Comparison of ENCODE assay signal across 15 mouse cellular contexts in genomic region chr2:154379103-154379502, GRCm38 (mm10). TPM values are rescaled to one million over a fixed set of nuclear protein-coding genes. Genes with fewer than 3 reads are reported as not detected.
DNase-seq lines count a peak whose midpoint lies in the region; ATAC-seq and TF ChIP-seq lines count a peak whose summit lies in the region.
"Had no signal": no experiment of that assay in that cellular context is flagged by ENCODE, and none has a peak within 500 bp of the region (broad histone marks: within the 10 kb centered on the region; RNA-seq: fewer than 3 reads in every experiment).

No protein-coding gene starts in this region.

- no peaks in the 10 kb centered on the region for H3K27me3 ChIP-seq in lung, postnatal 0 days (replicated peaks; ENCODE audit: insufficient read depth, low read length)
- no peaks in the 10 kb centered on the region for H3K27me3 ChIP-seq in forebrain, embryonic 16.5 days (replicated peaks; ENCODE audit: control insufficient read depth, insufficient read depth, low read length)
- H3K27me3 ChIP-seq: Patski; stomach, embryonic 15.5 days had no signal

- no peaks in the 10 kb centered on the region for H3K4me1 ChIP-seq in lung, postnatal 0 days (ENCODE audit: insufficient read depth, low read depth, low read length)
- no peaks in the 10 kb centered on the region for H3K4me1 ChIP-seq in forebrain, embryonic 16.5 days (replicated peaks; ENCODE audit: control insufficient read depth, insufficient read depth, low read length)
- H3K4me1 ChIP-seq: stomach, embryonic 15.5 days had no signal

- TF ChIP-seq EP300 in lung, postnatal 0 days (IDR thresholded peaks at IDR 0.05): no peak

- no peak overlapping the region for H3K4me3 ChIP-seq in lung, postnatal 0 days (ENCODE audit: low read depth, low read length)
- H3K4me3 ChIP-seq in forebrain, embryonic 16.5 days (replicated peaks; ENCODE audit: low read length): no peak overlapping the region
- H3K4me3 ChIP-seq: erythroblast, embryonic 14.5 days; stomach, embryonic 15.5 days had no signal

- H3K9me3 ChIP-seq in lung, postnatal 0 days (ENCODE audit: low read length): no peaks in the 10 kb centered on the region
- H3K9me3 ChIP-seq in forebrain, embryonic 16.5 days (ENCODE audit: control insufficient read depth, low read length): no peaks in the 10 kb centered on the region
- H3K9me3 ChIP-seq: stomach, embryonic 15.5 days had no signal

- H3K4me2 ChIP-seq in lung, postnatal 0 days (replicated peaks; ENCODE audit: low read depth, low read length): no peak overlapping the region
- H3K4me2 ChIP-seq in forebrain, embryonic 16.5 days (ENCODE audit: low read length): no peak overlapping the region
- H3K4me2 ChIP-seq: stomach, embryonic 15.5 days had no signal

- H3K36me3 ChIP-seq in lung, postnatal 0 days (ENCODE audit: insufficient read depth, low read length): no peaks in the 10 kb centered on the region
- no peaks in the 10 kb centered on the region for H3K36me3 ChIP-seq in forebrain, embryonic 16.5 days (ENCODE audit: control insufficient read depth, insufficient read depth)
- H3K36me3 ChIP-seq: stomach, embryonic 15.5 days had no signal

- 83% methylated on average over 7 of the region's 7 CpGs for WGBS in lung, postnatal 0 days
- WGBS in forebrain, embryonic 16.5 days: 75% methylated on average over 7 of the region's 7 CpGs

- DNase-seq in cerebellum, postnatal 14 days: peak; percentile 32 to 55
- no peak for DNase-seq in cerebellum, adult 9-11 months
- peak; percentile 63 to 89 for DNase-seq in frontal cortex, postnatal 10 days (ENCODE audit: low spot score in 2 of 2)
- peak; percentile 91 to 92 for DNase-seq in layer of hippocampus, postnatal 36 days
- peak; percentile 86 to 91 for DNase-seq in right cerebral cortex, postnatal 10 days (ENCODE audit: low spot score in 2 of 2)
- DNase-seq in lung, postnatal 0 days (ENCODE audit: low spot score): no peak
- DNase-seq in cerebellum, adult 18-20 months: no peak
- DNase-seq: heart, postnatal 36 days; lung, adult 2 months had no signal

- TF ChIP-seq CTCF in lung, postnatal 0 days (IDR thresholded peaks at IDR 0.05): no peak

- no peak for ATAC-seq in lung, postnatal 0 days
- no peak for ATAC-seq in forebrain, embryonic 16.5 days
- ATAC-seq: intestine, embryonic 16.5 days; Patski had no signal

- H3K9ac ChIP-seq in lung, postnatal 0 days (replicated peaks; ENCODE audit: low read depth): no peak overlapping the region
- no peak overlapping the region for H3K9ac ChIP-seq in forebrain, embryonic 16.5 days (replicated peaks; ENCODE audit: low read depth, low read length)
- H3K9ac ChIP-seq: stomach, embryonic 15.5 days had no signal

- H3K27ac ChIP-seq in lung, postnatal 0 days (ENCODE audit: low read length): no peak overlapping the region
- no peak overlapping the region for H3K27ac ChIP-seq in forebrain, embryonic 16.5 days (ENCODE audit: low read length)
- H3K27ac ChIP-seq: stomach, embryonic 15.5 days had no signal

RNA-seq across cellular contexts. Expression of gene Cdk5rap1, which starts 6.3 kb away (rescaled TPM):
- total RNA-seq in layer of hippocampus, postnatal 36 days (2021): 10 to 100 TPM; 12.7 to 16.7 TPM
- polyA plus RNA-seq in lung, postnatal 0 days (2015; fragmentation: Nextera tagmentation; extraction: Ambion mirVana): 5.6 and 18.9 TPM in 2 replicates
- polyA plus RNA-seq in forebrain, embryonic 16.5 days (2015; fragmentation: Nextera tagmentation; extraction: Ambion mirVana): 16.2 and 16.7 TPM in 2 replicates

RNA-seq across cellular contexts. Expression of gene Snta1, which starts 28.8 kb away (rescaled TPM):
- total RNA-seq in layer of hippocampus, postnatal 36 days (2021): 10 to 100 TPM; 42.3 to 48.0 TPM
- 7.7 and 8.0 TPM in 2 replicates for polyA plus RNA-seq in lung, postnatal 0 days (2015; fragmentation: Nextera tagmentation; extraction: Ambion mirVana)
- polyA plus RNA-seq in forebrain, embryonic 16.5 days (2015; fragmentation: Nextera tagmentation; extraction: Ambion mirVana): 10.0 and 10.4 TPM in 2 replicates
- total RNA-seq: common myeloid progenitor, adult 5-6 weeks had no signal

RNA-seq across cellular contexts. Expression of gene Cbfa2t2, which starts 57.2 kb away (rescaled TPM):
- total RNA-seq in layer of hippocampus, postnatal 36 days (2021): 10 to 100 TPM; 49.7 to 57.7 TPM
- polyA plus RNA-seq in lung, postnatal 0 days (2015; fragmentation: Nextera tagmentation; extraction: Ambion mirVana): 14.6 and 16.6 TPM in 2 replicates
- 73.3 and 83.6 TPM in 2 replicates for polyA plus RNA-seq in forebrain, embryonic 16.5 days (2015; fragmentation: Nextera tagmentation; extraction: Ambion mirVana)

Comparison
In these comparisons a context has a peak if more than half of its experiments do, and no peak if none do; other contexts are left out.
1. DNase-seq: peak in cerebellum, postnatal 14 days (2 of 2), frontal cortex, postnatal 10 days (2 of 2), layer of hippocampus, postnatal 36 days (2 of 2) and right cerebral cortex, postnatal 10 days (2 of 2); none in cerebellum, adult 9-11 months (single experiment), lung, postnatal 0 days (single experiment) and cerebellum, adult 18-20 months (0 of 2).